Mouse (Mus musculus) spleen, adult 2 months (tissue): ENCODE results near the gene Rps27l.

ENCODE experiments used
- CTCF ChIP-seq: fragments of 200-500 bp; IDR thresholded peaks from 2 replicates; pipeline ENCODE4 v1.5.1; 2011; ENCODE audit warnings: mild to moderate bottlenecking, inconsistent platforms; ENCODE audit not compliant: insufficient read depth, insufficient read length, insufficient replicate concordance; ENCODE audit errors: extremely low read depth
- POLR2A ChIP-seq: fragments of 200-500 bp; IDR thresholded peaks from 2 replicates; pipeline ENCODE4 v1.6.1; 2011; ENCODE audit warnings: low read depth, low read length, inconsistent platforms

DNA sequence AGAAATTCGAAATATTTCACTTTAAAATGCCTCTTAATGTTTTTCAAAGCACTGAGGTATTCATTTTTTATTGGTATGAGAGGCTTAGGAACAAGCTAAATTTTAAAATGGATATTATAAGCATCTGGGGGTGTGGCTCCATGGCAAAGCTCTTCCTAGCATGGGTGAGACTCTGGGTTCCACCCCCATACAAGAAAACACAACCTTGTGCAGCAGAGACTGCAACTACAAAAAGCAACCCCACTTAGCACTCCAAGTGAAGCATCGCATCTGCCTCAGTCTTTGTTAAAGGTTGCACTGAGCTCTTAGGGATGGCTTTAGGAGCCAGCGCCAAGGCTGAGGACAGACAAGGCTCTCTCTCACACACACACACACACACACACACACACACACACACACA is 15.6 kb downstream of the Rps27l start:
- no peak for TF ChIP-seq POLR2A
- TF ChIP-seq CTCF = no peak
